Mouse (Mus musculus): ENCODE results near the gene Relb. TPM values are rescaled to one million over a fixed set of nuclear protein-coding genes. Genes with fewer than 3 reads are reported as not detected.

Gene Relb
- polyA plus RNA-seq, 1 experiment from 2014 or later, result 10.5 TPM

DNA sequence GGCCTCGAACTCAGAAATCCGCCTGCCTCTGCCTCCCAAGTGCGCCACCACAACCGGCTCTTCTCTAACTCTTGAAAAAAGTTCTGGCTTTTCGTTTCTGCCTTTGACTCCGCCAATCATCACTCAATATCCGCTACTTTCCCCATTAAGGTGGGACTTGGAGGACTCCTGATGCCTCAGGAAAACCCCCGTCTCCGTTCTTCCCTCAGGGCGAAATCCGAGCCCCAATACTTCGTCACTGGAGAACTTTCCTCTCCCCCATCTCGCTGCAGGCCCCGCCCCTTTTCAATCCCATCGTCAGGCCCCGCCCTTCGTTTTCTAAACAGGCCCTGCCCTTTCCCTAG, 1.1 kb downstream of the Relb start:
- WGBS, result 12% methylated on average over 17 of the region's 17 CpGs
- Histone ChIP-seq H3K4me3 (ENCODE audit: low read depth, low read length) (peak overlapping the region; percentile 82), H3K4me1 (replicated peaks; ENCODE audit: control insufficient read depth, insufficient read depth, low read length) (peaks cover 1% of the 10 kb centered on the region; the same call in 1 of the 2 replicates), H3K9ac (ENCODE audit: low read depth, low read length) (no peak overlapping the region), H3K4me2 (replicated peaks; ENCODE audit: low read depth) (peak overlapping the region; percentile 99), H3K27me3 (replicated peaks; ENCODE audit: control insufficient read depth, insufficient read depth, low read length) (no peaks in the 10 kb centered on the region), H3K27ac (ENCODE audit: low read depth, low read length) (peak overlapping the region; percentile 96), H3K9me3 (ENCODE audit: control insufficient read depth) (no peaks in the 10 kb centered on the region), H3K36me3 (ENCODE audit: control insufficient read depth, insufficient read depth) (peaks cover 4% of the 10 kb centered on the region)
- no peak for TF ChIP-seq CTCF (IDR thresholded peaks at IDR 0.05; ENCODE audit: low read depth)
- no peak for ATAC-seq

DNA sequence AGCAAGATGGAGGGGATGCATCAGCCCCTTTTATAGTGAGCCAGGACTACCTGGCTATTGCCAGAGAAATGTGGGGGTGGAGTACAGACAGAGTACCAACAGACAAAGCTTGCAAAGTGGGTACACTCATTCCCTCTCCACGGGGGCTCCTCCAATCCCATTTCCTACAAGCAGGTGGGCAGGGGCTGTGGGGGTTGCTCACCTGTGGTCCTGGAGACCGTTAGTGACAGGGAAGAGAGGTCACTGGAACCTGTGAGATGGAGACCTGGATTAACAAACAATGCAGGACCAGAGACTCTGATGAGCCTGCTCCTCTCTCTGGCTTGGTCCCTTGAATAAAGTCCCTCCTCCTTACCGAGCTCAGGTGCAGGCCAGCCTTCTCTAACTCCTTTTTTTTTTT, 1.5 kb downstream of the Relb start:
- no peak for TF ChIP-seq CTCF (IDR thresholded peaks at IDR 0.05; ENCODE audit: low read depth)
- no peaks in the 10 kb centered on the region for H3K9me3 ChIP-seq (ENCODE audit: control insufficient read depth)
- H3K27ac ChIP-seq (ENCODE audit: low read depth, low read length), result peak overlapping the region; percentile 96; the same call in 1 of the 2 replicates
- peak overlapping the region; percentile 99 for H3K4me2 ChIP-seq (replicated peaks; ENCODE audit: low read depth)
- H3K27me3 ChIP-seq (replicated peaks; ENCODE audit: control insufficient read depth, insufficient read depth, low read length), result no peaks in the 10 kb centered on the region
- H3K4me1 ChIP-seq (replicated peaks; ENCODE audit: control insufficient read depth, insufficient read depth, low read length), result peaks cover 5% of the 10 kb centered on the region; the same call in 1 of the 2 replicates
- H3K36me3 ChIP-seq (ENCODE audit: control insufficient read depth, insufficient read depth), result peaks cover under 1% of the 10 kb centered on the region; the same call in 1 of the 2 replicates
- peak overlapping the region; percentile 82 for H3K4me3 ChIP-seq (ENCODE audit: low read depth, low read length)
- H3K9ac ChIP-seq (ENCODE audit: low read depth, low read length), result no peak overlapping the region
- ATAC-seq, result no peak
- WGBS, result 66% methylated on average over 3 of the region's 3 CpGs

GRCm38 (mm10) chr7:19623433-19623832, 5.8 kb downstream of the Relb start:
- Histone ChIP-seq H3K4me3 (ENCODE audit: low read depth, low read length) (no peak overlapping the region), H3K36me3 (ENCODE audit: control insufficient read depth, insufficient read depth) (no peaks in the 10 kb centered on the region), H3K9ac (ENCODE audit: low read depth, low read length) (no peak overlapping the region), H3K4me2 (replicated peaks; ENCODE audit: low read depth) (no peak overlapping the region; the same call in 1 of the 2 replicates), H3K9me3 (ENCODE audit: control insufficient read depth) (no peaks in the 10 kb centered on the region), H3K27me3 (replicated peaks; ENCODE audit: control insufficient read depth, insufficient read depth, low read length) (no peaks in the 10 kb centered on the region), H3K27ac (ENCODE audit: low read depth, low read length) (peak overlapping the region; percentile 69; the same call in 1 of the 2 replicates), H3K4me1 (replicated peaks; ENCODE audit: control insufficient read depth, insufficient read depth, low read length) (peaks cover 5% of the 10 kb centered on the region; the same call in 1 of the 2 replicates)
- ATAC-seq, result peak; percentile 65
- 37% methylated on average over 2 of the region's 2 CpGs for WGBS
- no peak for TF ChIP-seq CTCF (IDR thresholded peaks at IDR 0.05; ENCODE audit: low read depth)

- TF ChIP-seq CTCF (IDR thresholded peaks at IDR 0.05; ENCODE audit: low read depth), result no peak
- no peak overlapping the region for H3K4me2 ChIP-seq (replicated peaks; ENCODE audit: low read depth)
- H3K4me3 ChIP-seq (ENCODE audit: low read depth, low read length), result no peak overlapping the region
- 30% methylated on average over 6 of the region's 6 CpGs for WGBS
- no peaks in the 10 kb centered on the region for H3K27me3 ChIP-seq (replicated peaks; ENCODE audit: control insufficient read depth, insufficient read depth, low read length)
- H3K27ac ChIP-seq (ENCODE audit: low read depth, low read length), result no peak overlapping the region
- no peak for ATAC-seq
- H3K9me3 ChIP-seq (ENCODE audit: control insufficient read depth), result no peaks in the 10 kb centered on the region
- H3K36me3 ChIP-seq (ENCODE audit: control insufficient read depth, insufficient read depth), result peaks cover under 1% of the 10 kb centered on the region; the same call in 1 of the 2 replicates
- peaks cover 5% of the 10 kb centered on the region; the same call in 1 of the 2 replicates for H3K4me1 ChIP-seq (replicated peaks; ENCODE audit: control insufficient read depth, insufficient read depth, low read length)
- H3K9ac ChIP-seq (ENCODE audit: low read depth, low read length), result no peak overlapping the region
Measured at GRCm38 (mm10) chr7:19622241-19622640, 7.0 kb downstream of the Relb start.

DNA sequence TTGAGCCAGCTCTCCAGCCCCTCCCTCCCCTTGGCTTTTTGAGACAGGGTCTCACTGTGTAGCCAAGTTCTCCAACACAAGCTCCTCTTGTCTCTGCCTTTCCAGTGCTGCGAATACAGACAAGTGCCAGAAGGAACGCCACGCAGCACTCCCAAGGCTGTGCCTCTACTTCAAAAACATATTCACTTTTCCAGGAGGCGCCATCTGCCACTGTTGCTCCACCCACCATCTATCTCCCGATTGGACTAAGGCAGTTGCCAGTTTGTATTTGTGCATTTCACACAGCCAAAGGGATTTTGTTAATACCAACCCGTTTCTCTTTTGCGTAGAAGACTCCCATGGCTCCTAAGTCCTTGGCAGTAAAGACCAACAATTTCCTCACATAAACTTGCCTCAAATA, 8.4 kb downstream of the Relb start:
- H3K4me3 ChIP-seq (ENCODE audit: low read depth, low read length), result no peak overlapping the region
- TF ChIP-seq CTCF (IDR thresholded peaks at IDR 0.05; ENCODE audit: low read depth), result no peak
- H3K36me3 ChIP-seq (ENCODE audit: control insufficient read depth, insufficient read depth), result peaks cover 7% of the 10 kb centered on the region; the same call in 1 of the 2 replicates
- no peak overlapping the region for H3K27ac ChIP-seq (ENCODE audit: low read depth, low read length)
- H3K9me3 ChIP-seq (ENCODE audit: control insufficient read depth), result no peaks in the 10 kb centered on the region
- no peak overlapping the region for H3K9ac ChIP-seq (ENCODE audit: low read depth, low read length)
- no peaks in the 10 kb centered on the region for H3K27me3 ChIP-seq (replicated peaks; ENCODE audit: control insufficient read depth, insufficient read depth, low read length)
- H3K4me1 ChIP-seq (replicated peaks; ENCODE audit: control insufficient read depth, insufficient read depth, low read length), result peaks cover 5% of the 10 kb centered on the region; the same call in 1 of the 2 replicates
- H3K4me2 ChIP-seq (replicated peaks; ENCODE audit: low read depth), result no peak overlapping the region
- ATAC-seq, result no peak
- WGBS, result 90% methylated on average over 7 of the region's 7 CpGs

- Histone ChIP-seq H3K27me3 (replicated peaks; ENCODE audit: control insufficient read depth, insufficient read depth, low read length) (no peaks in the 10 kb centered on the region), H3K36me3 (ENCODE audit: control insufficient read depth, insufficient read depth) (peaks cover 14% of the 10 kb centered on the region; the same call in 1 of the 2 replicates), H3K4me1 (replicated peaks; ENCODE audit: control insufficient read depth, insufficient read depth, low read length) (peaks cover 7% of the 10 kb centered on the region; the same call in 1 of the 2 replicates), H3K4me2 (replicated peaks; ENCODE audit: low read depth) (peak overlapping the region; percentile 27), H3K9ac (ENCODE audit: low read depth, low read length) (no peak overlapping the region; the same call in 1 of the 2 replicates), H3K4me3 (ENCODE audit: low read depth, low read length) (no peak overlapping the region), H3K27ac (ENCODE audit: low read depth, low read length) (no peak overlapping the region), H3K9me3 (ENCODE audit: control insufficient read depth) (no peaks in the 10 kb centered on the region)
- WGBS, result 16% methylated on average over 35 of the region's 35 CpGs
- peak; percentile 92 for TF ChIP-seq CTCF (IDR thresholded peaks at IDR 0.05; ENCODE audit: low read depth)
- ATAC-seq, result peak; percentile 36; the same call in 1 of the 2 replicates
Measured at GRCm38 (mm10) chr7:19619004-19619801, 10.0 kb downstream of the Relb start.
